Mouse (Mus musculus): ENCODE results near the gene Coq8a.

DNA sequence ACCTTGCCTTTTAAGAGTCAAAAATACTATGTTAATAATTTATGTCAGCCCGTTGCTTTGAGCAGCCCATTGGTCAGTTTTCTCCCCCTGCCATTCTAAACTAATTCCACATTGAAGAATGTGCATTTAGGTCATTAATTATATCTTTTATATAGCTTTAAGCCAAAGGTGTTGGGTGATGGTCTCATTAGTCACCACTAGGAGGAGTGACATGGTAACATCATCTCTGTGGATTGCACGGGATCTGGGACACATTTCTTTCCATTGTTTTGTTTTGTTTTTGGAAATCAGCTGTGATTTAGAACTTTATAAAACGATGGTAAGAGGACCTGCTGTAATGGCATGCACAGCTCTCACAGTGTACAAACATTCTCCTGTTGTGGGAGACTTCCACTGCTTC is 68.0 kb downstream of the Coq8a start:
- TF ChIP-seq POLR2A (IDR thresholded peaks at IDR 0.05; ENCODE audit: low read depth, low read length) (no peak), CTCF (conservative IDR thresholded peaks at IDR 0.05; ENCODE audit: insufficient read depth, insufficient read length, low read depth, low read length) (no peak)
